Mouse (Mus musculus) liver, embryonic 15.5 days (tissue): ENCODE measurements around the gene Gp1bb. TPM values are rescaled to one million over a fixed set of nuclear protein-coding genes. Genes with fewer than 3 reads are reported as not detected.

ENCODE experiments used
- ATAC-seq: fragments of 200-750 bp; cut with Nextera tagmentation; 2 replicates; pipeline ENCODE4 v1.8.0; 2017; ENCODE audit warnings: moderate number of reproducible peaks, mild to moderate bottlenecking, moderate library complexity; ENCODE audit not compliant: insufficient read depth
- H3K27ac ChIP-seq: fragments of 300-500 bp; sonication (generic); replicated peaks from 2 replicates; pipeline ENCODE4 v1.5.1; 2015; ENCODE audit warnings: mild to moderate bottlenecking, inconsistent platforms
- H3K27me3 ChIP-seq: fragments of 300-500 bp; sonication (generic); 2 replicates; pipeline ENCODE4 v1.6.1; 2015; ENCODE audit warnings: mild to moderate bottlenecking, inconsistent platforms
- H3K36me3 ChIP-seq: fragments of 300-500 bp; sonication (generic); replicated peaks from 2 replicates; pipeline ENCODE4 v1.6.1; 2015; ENCODE audit warnings: moderate library complexity, mild to moderate bottlenecking, inconsistent platforms
- H3K4me1 ChIP-seq: fragments of 300-500 bp; sonication (generic); replicated peaks from 2 replicates; pipeline ENCODE4 v1.6.1; 2015; ENCODE audit warnings: inconsistent platforms
- H3K4me2 ChIP-seq: fragments of 300-500 bp; sonication (generic); 2 replicates; pipeline ENCODE4 v1.6.1; 2015; ENCODE audit warnings: moderate library complexity, mild to moderate bottlenecking, inconsistent platforms
- H3K4me3 ChIP-seq: fragments of 300-500 bp; sonication (generic); replicated peaks from 2 replicates; pipeline ENCODE4 v1.5.1; 2015; ENCODE audit warnings: mild to moderate bottlenecking, inconsistent platforms
- H3K9ac ChIP-seq: fragments of 300-500 bp; sonication (generic); 2 replicates; pipeline ENCODE4 v1.6.1; 2015; ENCODE audit warnings: moderate library complexity, mild to moderate bottlenecking, inconsistent platforms
- H3K9me3 ChIP-seq: fragments of 300-500 bp; sonication (generic); replicated peaks from 2 replicates; pipeline ENCODE4 v1.6.1; 2016; ENCODE audit warnings: inconsistent platforms
- WGBS: fragments of 180-500 bp; shearing (Covaris S2); methylation state at CpG from one replicate; pipeline ENCODE4 v1.1.7; 2015; ENCODE audit warnings: mixed read lengths; ENCODE audit not compliant: insufficient replicate concordance; 5-methylcytosine and 5-hydroxymethylcytosine counted together
- polyA plus RNA-seq: library from polyadenylated mRNA; unstranded; fragments of >200 nt; fragmentation: Nextera tagmentation; extraction: Ambion mirVana; gene quantifications from 2 replicates; pipeline ENCODE4 v1.2.1, GENCODE M21; 2015

Gene Gp1bb
- polyA plus RNA-seq, 1 experiment from 2014 or later, result 19.6 TPM

DNA sequence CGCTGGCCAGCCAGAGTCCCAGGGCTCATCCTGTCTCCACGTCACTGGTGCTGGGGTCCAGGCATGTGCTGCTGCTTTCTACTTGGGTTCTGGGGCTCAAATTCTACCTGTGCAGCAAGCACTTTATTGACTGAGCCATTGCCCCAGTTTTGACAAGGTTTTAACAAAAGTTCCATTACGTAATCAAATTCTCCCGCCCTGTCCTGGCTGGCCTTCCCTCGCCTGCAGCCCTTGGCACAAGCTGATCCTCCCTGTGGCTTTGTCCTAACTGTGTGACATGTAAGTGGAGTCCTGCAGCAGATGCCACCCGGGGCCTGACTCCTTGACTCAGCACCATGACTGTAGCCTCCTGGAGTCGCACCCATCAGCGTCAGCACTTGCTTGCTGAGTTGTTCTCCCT, 48.0 kb downstream of the Gp1bb start:
- Histone ChIP-seq H3K4me1 (no peaks in the 10 kb centered on the region), H3K36me3 (no peaks in the 10 kb centered on the region), H3K4me2 (no peak overlapping the region), H3K9ac (no peak overlapping the region), H3K9me3 (no peaks in the 10 kb centered on the region), H3K27me3 (peaks cover 25% of the 10 kb centered on the region), H3K27ac (no peak overlapping the region), H3K4me3 (no peak overlapping the region)
- 61% methylated on average over 8 of the region's 8 CpGs for WGBS
- ATAC-seq, result no peak

Other genes starting within 250 kb of the Gp1bb start
- 101 and 114 TPM in 2 replicates for gene Txnrd2, start 196.0 kb downstream of the Gp1bb start, polyA plus RNA-seq
- 87.6 and 94.1 TPM in 2 replicates for gene Comt, start 195.6 kb downstream of the Gp1bb start, polyA plus RNA-seq
- 7.5 and 8.3 TPM in 2 replicates for gene Gnb1l, start 123.7 kb downstream of the Gp1bb start, polyA plus RNA-seq
- 0.70 and 0.84 TPM in 2 replicates for gene Rtl10, start 123.5 kb downstream of the Gp1bb start, polyA plus RNA-seq
- gene Tbx1, start 31.7 kb downstream of the Gp1bb start, polyA plus RNA-seq, result 0.15 and 0.23 TPM in 2 replicates
- 0.39 and 0.91 TPM in 2 replicates for gene Gm49601, start 4.0 kb upstream of the Gp1bb start, polyA plus RNA-seq
- 3.5 and 3.6 TPM in 2 replicates for gene Sept5, start 7.6 kb upstream of the Gp1bb start, polyA plus RNA-seq
- gene Cldn5, start 154.4 kb upstream of the Gp1bb start, polyA plus RNA-seq, result 8.4 and 8.5 TPM in 2 replicates
- 39.5 and 40.6 TPM in 2 replicates for gene Ufd1, start 189.4 kb upstream of the Gp1bb start, polyA plus RNA-seq
- 40.7 and 42.7 TPM in 2 replicates for gene Cdc45, start 189.6 kb upstream of the Gp1bb start, polyA plus RNA-seq
- 19.1 and 19.9 TPM in 2 replicates for gene 2510002D24Rik, start 214.2 kb upstream of the Gp1bb start, polyA plus RNA-seq
- gene Gm28539, start 214.2 kb upstream of the Gp1bb start, polyA plus RNA-seq, result not detected in 2 replicates